Mouse (Mus musculus) small intestine, adult 2 months (tissue): Measurements from ENCODE around the gene Rhbdl1.

ENCODE experiments used
- CTCF ChIP-seq: fragments of 200-500 bp; IDR thresholded peaks from 2 replicates; pipeline ENCODE4 v1.5.1; 2012; ENCODE audit warnings: low read depth, mild to moderate bottlenecking, control low read depth, inconsistent platforms, low read length, moderate library complexity, mixed read lengths; ENCODE audit not compliant: insufficient replicate concordance, insufficient read length; ENCODE audit errors: extremely low read depth
- POLR2A ChIP-seq: fragments of 200-500 bp; IDR thresholded peaks from 2 replicates; pipeline ENCODE4 v1.6.1; 2012; ENCODE audit warnings: low read depth, mild to moderate bottlenecking, control low read depth, inconsistent platforms, low read length, moderate library complexity

DNA sequence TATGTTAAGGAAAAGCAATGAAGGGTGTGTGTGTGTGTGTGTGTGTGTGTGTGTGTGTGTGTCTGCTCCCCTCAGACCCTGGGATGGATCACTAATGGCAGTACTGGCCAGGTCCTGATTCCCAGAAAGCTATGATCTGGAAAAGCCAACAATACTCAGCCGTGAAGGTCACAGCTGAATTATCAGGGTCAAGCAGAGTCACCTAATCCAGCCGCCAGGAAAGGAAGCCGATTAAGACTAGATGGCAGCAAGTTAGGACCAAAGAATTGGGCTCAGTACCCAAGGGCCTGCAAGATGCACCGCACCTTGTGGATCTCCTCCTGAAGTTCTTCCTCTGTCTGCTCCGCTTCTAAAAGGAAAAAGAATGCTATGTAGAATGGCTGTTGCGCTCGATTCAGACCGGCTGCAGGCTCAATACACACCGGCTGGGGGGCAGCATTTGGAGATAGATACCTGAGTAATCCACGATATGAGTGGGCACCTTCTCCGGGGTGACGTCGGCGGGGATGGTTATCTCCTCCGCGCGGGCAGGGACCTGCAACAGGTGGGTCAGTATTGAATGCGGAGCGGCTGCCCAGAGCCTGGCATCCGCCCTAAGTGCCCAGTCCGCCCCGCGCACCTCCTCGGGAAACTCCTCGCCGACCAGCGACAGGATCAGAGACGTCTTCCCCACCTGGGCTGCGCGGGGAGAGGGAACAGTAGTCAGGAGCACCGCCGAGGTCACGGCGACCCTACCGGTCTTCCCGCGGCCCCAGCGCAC lies 6.7 kb upstream of the Rhbdl1 start:
- TF ChIP-seq CTCF, result no peak
- no peak for TF ChIP-seq POLR2A
